Mouse (Mus musculus) neural tube, embryonic 15.5 days (tissue): ENCODE data around the gene Lrrc4. TPM values are rescaled to one million over a fixed set of nuclear protein-coding genes. Genes with fewer than 3 reads are reported as not detected.

Experiments used
- ATAC-seq: fragments of 200-750 bp; cut with Nextera tagmentation; 2 replicates; pipeline ENCODE4 v1.8.0; 2017; ENCODE audit warnings: mild to moderate bottlenecking, moderate TSS enrichment, moderate library complexity; ENCODE audit not compliant: low FRiP score
- H3K27ac ChIP-seq: fragments of 300-500 bp; sonication (generic); replicated peaks from 2 replicates; pipeline ENCODE4 v1.5.1; 2015; ENCODE audit warnings: mild to moderate bottlenecking, inconsistent platforms
- H3K27me3 ChIP-seq: fragments of 300-500 bp; sonication (generic); replicated peaks from 2 replicates; pipeline ENCODE4 v1.6.1; 2015; ENCODE audit warnings: inconsistent platforms
- H3K36me3 ChIP-seq: fragments of 300-500 bp; sonication (generic); 2 replicates; pipeline ENCODE4 v1.6.1; 2015; ENCODE audit warnings: inconsistent platforms
- H3K4me1 ChIP-seq: fragments of 300-500 bp; sonication (generic); 2 replicates; pipeline ENCODE4 v1.6.1; 2015; ENCODE audit warnings: inconsistent platforms
- H3K4me2 ChIP-seq: fragments of 300-500 bp; sonication (generic); 2 replicates; pipeline ENCODE4 v1.6.1; 2015; ENCODE audit warnings: inconsistent platforms, mild to moderate bottlenecking, moderate library complexity
- H3K4me3 ChIP-seq: fragments of 300-500 bp; sonication (generic); replicated peaks from 2 replicates; pipeline ENCODE4 v1.5.1; 2015; ENCODE audit warnings: mild to moderate bottlenecking, inconsistent platforms
- H3K9ac ChIP-seq: fragments of 300-500 bp; sonication (generic); replicated peaks from 2 replicates; pipeline ENCODE4 v1.6.1; 2015; ENCODE audit warnings: mild to moderate bottlenecking, inconsistent platforms
- H3K9me3 ChIP-seq: fragments of 300-500 bp; sonication (generic); replicated peaks from 2 replicates; pipeline ENCODE4 v1.6.1; 2016; ENCODE audit warnings: inconsistent platforms
- WGBS: fragments of 180-500 bp; shearing (Covaris S2); methylation state at CpG from one replicate; pipeline ENCODE4 v1.1.7; 2015; ENCODE audit warnings: mixed read lengths; 5-methylcytosine and 5-hydroxymethylcytosine counted together
- polyA plus RNA-seq: library from polyadenylated mRNA; unstranded; fragments of >200 nt; fragmentation: Nextera tagmentation; extraction: Ambion mirVana; gene quantifications from 2 replicates; pipeline ENCODE4 v1.2.1, GENCODE M21; 2015

Gene Lrrc4
- polyA plus RNA-seq, 1 experiment from 2014 or later: 8.5 TPM

DNA sequence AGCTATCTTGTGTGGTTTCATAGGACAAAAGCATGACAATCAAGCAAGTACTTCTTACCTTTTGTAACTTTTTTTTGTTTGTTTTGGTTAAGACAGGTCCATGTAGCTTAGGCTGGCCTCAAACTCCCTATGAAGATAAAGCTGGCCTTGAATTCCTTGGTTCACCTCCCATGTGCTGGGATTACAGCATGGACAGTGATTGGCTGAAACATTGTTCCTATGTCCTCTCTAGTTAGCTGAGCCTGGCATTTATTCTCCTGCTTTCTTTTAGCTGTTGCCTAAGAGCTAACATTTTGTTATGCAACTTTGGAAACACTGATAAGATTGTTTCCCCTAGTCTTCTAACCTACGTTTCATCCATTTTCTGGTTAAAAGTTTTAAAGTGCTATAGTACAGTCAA, 93.9 kb downstream of the Lrrc4 start:
- no peaks in the 10 kb centered on the region for H3K4me1 ChIP-seq
- H3K4me2 ChIP-seq: no peak overlapping the region
- H3K9me3 ChIP-seq: no peaks in the 10 kb centered on the region
- no peak for ATAC-seq
- H3K27me3 ChIP-seq: no peaks in the 10 kb centered on the region
- no peak overlapping the region for H3K27ac ChIP-seq
- no peaks in the 10 kb centered on the region for H3K36me3 ChIP-seq
- no peak overlapping the region for H3K4me3 ChIP-seq
- WGBS: 96% methylated on average over 1 of the region's 1 CpGs
- no peak overlapping the region for H3K9ac ChIP-seq

DNA sequence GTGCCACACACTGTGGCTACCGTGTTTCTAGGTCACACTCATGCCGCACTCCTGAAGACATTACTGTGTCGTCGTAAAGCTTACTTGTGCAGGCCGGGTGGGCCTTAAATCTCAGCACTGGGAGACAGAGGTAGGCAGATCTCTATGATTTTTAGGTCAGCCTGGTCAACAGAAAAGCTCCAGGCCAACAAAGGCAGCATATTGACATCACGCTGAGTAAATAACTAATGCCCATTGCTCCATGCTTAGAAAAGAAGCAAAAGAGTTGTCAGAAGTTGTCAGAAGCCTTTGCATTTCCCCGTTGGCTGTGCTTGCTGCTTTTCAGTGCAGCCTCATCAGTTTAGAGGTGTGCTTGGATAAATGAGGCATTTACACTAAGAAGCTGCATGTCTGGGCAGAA, 94.9 kb downstream of the Lrrc4 start:
- no peak overlapping the region for H3K4me3 ChIP-seq
- no peaks in the 10 kb centered on the region for H3K36me3 ChIP-seq
- no peaks in the 10 kb centered on the region for H3K9me3 ChIP-seq
- H3K27me3 ChIP-seq: no peaks in the 10 kb centered on the region
- H3K9ac ChIP-seq: no peak overlapping the region
- H3K27ac ChIP-seq: no peak overlapping the region
- no peak for ATAC-seq
- no peaks in the 10 kb centered on the region for H3K4me1 ChIP-seq
- no peak overlapping the region for H3K4me2 ChIP-seq
- WGBS: 62% methylated on average over 7 of the region's 7 CpGs

DNA sequence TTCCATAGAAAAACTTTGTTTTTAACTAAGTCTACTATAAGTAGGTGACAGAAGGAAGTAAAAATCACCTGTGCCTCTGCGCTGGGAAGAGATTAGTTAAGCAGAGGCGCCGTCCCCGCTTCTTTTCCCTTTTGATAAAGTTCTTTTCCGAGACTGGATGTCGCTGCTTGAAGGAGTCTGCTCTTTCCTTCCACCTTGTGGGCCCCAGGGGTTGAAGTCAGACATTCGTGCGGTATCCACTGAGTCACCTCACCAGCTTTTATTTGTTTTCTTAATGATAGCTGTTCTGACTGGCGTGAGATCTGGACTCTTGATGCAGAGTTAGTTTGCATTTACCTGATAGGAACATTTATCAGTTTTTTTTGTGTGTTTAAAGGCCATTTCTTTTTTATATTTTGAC, 96.4 kb downstream of the Lrrc4 start:
- Histone ChIP-seq H3K4me2 (no peak overlapping the region), H3K27ac (no peak overlapping the region), H3K9me3 (no peaks in the 10 kb centered on the region), H3K9ac (no peak overlapping the region), H3K4me1 (peaks cover under 1% of the 10 kb centered on the region; the same call in 1 of the 2 replicates), H3K36me3 (no peaks in the 10 kb centered on the region), H3K27me3 (no peaks in the 10 kb centered on the region), H3K4me3 (no peak overlapping the region)
- WGBS: 83% methylated on average over 9 of the region's 9 CpGs
- no peak for ATAC-seq

DNA sequence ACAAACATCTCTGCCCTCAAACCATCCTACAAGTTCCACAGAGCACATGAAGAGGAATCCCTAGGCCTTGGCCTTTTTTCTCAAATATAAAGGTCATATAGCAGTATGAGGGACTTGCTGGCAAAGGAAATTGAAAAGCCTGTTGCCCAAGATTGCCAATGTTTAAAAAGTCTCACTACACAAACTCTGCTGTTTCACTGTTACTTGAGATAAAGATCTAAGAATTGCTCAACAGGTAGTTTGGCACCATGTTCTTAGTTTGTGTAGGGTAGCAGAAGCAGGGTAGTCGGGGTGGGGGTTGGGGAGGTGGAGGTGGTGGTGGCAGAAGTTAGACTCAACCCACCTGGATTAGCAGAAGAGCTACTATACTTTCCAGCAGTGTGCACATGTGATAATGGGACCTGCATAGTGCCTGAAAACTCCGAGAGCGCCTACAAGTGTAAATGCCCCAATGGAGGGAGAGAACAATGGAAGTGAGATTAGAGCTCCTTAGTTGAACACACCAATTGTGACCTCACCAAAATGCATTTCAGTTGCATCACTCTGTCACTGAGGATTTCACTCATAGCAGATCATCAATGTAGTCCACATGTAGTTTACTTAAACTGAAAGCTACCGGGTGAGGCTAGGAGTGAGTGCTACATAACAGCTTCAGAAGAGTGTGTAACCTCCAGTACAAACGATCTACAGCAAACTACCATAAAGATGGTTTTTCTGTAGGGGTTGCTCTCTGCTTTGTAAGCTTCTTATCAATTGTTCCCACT, 97.5 kb downstream of the Lrrc4 start:
- Histone ChIP-seq H3K4me2 (no peak overlapping the region), H3K4me1 (peaks cover 11% of the 10 kb centered on the region), H3K27me3 (no peaks in the 10 kb centered on the region), H3K36me3 (no peaks in the 10 kb centered on the region), H3K27ac (no peak overlapping the region), H3K9me3 (no peaks in the 10 kb centered on the region), H3K9ac (no peak overlapping the region), H3K4me3 (no peak overlapping the region)
- no peak for ATAC-seq
- WGBS: 86% methylated on average over 5 of the region's 5 CpGs

DNA sequence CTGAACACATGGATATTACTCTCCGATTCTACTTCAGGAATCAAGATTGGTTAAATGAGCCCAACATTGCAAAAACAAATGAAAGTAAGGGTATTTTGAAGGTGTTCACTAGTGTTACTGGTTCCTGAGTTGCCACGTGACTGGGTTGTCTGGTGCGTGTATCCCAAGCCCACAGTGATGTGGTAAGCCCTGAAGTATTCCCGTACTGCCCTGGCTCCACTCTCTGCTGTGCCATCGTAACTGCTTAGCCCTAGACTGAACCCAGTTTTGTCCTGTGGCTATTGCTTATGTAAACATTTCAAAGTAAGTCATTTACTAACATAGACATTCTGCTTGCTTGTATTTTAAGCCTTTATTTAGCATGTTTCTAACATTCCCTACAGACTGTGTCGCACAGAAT, 100.3 kb downstream of the Lrrc4 start:
- Histone ChIP-seq H3K27me3 (no peaks in the 10 kb centered on the region), H3K4me2 (no peak overlapping the region), H3K4me3 (no peak overlapping the region), H3K27ac (no peak overlapping the region), H3K4me1 (peaks cover 11% of the 10 kb centered on the region), H3K9ac (no peak overlapping the region), H3K9me3 (no peaks in the 10 kb centered on the region), H3K36me3 (no peaks in the 10 kb centered on the region)
- WGBS: 94% methylated on average over 6 of the region's 6 CpGs
- ATAC-seq: no peak

DNA sequence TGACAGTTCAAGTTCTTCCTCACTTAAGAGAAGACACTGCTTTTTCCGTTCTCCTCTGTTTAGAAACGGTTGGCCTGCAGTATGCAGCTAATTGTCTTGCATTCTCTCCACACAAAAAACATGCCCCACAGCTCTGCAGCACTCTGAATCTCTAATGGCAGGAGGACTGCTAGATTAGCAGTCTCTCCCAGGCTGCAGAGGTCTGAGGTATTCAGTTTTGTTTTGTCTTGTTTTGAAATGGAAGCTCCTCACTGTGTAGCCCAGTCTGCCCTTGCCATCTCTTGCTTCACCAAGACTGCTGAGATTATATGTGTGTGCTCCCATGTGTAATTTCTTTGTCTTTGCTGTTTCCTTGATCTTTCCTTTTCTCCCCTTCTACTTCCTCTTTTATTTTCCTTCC, 101.9 kb downstream of the Lrrc4 start:
- no peaks in the 10 kb centered on the region for H3K9me3 ChIP-seq
- ATAC-seq: no peak; the same call in 1 of the 2 replicates
- no peaks in the 10 kb centered on the region for H3K27me3 ChIP-seq
- 13% methylated on average over 2 of the region's 2 CpGs for WGBS
- no peak overlapping the region for H3K4me2 ChIP-seq
- H3K27ac ChIP-seq: no peak overlapping the region
- H3K36me3 ChIP-seq: no peaks in the 10 kb centered on the region
- H3K9ac ChIP-seq: no peak overlapping the region
- peaks cover 11% of the 10 kb centered on the region for H3K4me1 ChIP-seq
- H3K4me3 ChIP-seq: no peak overlapping the region

DNA sequence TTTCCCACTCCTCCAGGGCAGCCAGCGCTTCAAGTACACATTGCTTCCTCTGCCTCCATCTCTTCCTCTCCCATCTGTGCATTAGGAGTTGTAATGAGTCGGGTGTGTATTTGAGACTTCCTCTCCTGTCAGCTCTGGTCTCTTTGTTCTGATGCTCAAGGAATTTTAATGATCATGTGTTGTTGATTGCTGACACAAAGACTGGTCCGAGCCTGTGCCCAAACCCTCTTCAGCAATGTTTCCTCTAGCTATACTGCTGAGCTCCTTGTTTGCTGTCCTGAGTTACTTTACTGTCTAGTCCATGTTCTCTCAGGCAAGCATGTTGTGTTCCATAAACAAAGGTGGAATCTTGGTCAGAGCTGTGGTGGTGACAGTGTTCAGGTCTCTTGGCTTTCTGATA, 102.3 kb downstream of the Lrrc4 start:
- ATAC-seq: no peak; the same call in 1 of the 2 replicates

DNA sequence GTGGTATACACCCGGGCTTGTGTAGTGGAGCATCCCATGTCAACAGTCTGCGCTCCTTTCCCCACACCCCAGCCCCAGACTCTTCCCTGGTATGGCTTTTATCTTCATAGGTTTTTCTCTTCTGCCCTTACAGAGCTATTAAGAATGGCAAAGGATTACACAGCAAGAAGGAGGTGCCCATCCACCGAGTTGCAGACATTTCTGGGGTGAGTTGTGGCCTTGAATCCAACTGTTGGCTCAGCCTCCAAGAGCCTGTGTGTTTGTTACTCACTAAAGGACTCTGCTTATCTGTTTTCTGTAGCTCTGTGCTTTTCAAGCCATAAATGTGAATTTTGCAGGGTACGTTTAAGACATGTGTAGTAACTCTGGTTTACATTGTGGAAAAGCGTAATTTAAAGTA, 106.8 kb downstream of the Lrrc4 start:
- no peak overlapping the region for H3K9ac ChIP-seq
- peaks cover 7% of the 10 kb centered on the region for H3K4me1 ChIP-seq
- H3K27me3 ChIP-seq: no peaks in the 10 kb centered on the region
- H3K4me3 ChIP-seq: no peak overlapping the region
- no peak for ATAC-seq
- no peaks in the 10 kb centered on the region for H3K9me3 ChIP-seq
- no peak overlapping the region for H3K4me2 ChIP-seq
- H3K27ac ChIP-seq: 0 out of 2 replicates have a peak overlapping the region, but pooled peaks have one; percentile 20
- no peaks in the 10 kb centered on the region for H3K36me3 ChIP-seq
- WGBS: 67% methylated on average over 5 of the region's 5 CpGs

More for the DNA sequence above, 102.3 kb downstream of the Lrrc4 start:
- Histone ChIP-seq H3K36me3 (no peaks in the 10 kb centered on the region), H3K9ac (no peak overlapping the region), H3K9me3 (no peaks in the 10 kb centered on the region), H3K27me3 (no peaks in the 10 kb centered on the region), H3K27ac (no peak overlapping the region), H3K4me3 (no peak overlapping the region), H3K4me1 (peaks cover 11% of the 10 kb centered on the region), H3K4me2 (no peak overlapping the region)
- WGBS: 18% methylated on average over 3 of the region's 3 CpGs

DNA sequence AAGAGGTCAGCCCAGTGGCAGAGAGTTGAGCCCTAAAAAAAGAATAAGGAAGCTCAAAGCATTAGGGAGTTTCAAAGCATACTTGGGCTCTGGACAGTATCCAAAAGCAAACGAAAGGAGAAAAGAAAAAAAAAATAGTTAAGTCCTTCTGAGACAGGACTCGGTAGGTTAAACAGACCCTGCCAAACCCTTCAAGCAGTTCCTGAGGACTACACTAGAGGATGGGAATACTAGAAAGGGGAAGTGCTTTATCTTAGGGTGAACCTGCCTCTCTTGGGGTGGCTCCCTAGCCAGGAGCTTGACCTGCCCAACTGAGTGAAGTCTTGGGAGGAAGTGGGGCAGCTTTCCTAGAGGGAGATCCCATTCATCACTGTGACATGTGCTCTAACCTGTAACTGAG, 108.5 kb downstream of the Lrrc4 start:
- Histone ChIP-seq H3K27me3 (no peaks in the 10 kb centered on the region), H3K36me3 (no peaks in the 10 kb centered on the region), H3K4me3 (no peak overlapping the region), H3K27ac (no peak overlapping the region), H3K4me1 (no peaks in the 10 kb centered on the region), H3K9me3 (no peaks in the 10 kb centered on the region), H3K4me2 (no peak overlapping the region), H3K9ac (no peak overlapping the region)
- no peak for ATAC-seq
- WGBS: 56% methylated on average over 2 of the region's 2 CpGs

DNA sequence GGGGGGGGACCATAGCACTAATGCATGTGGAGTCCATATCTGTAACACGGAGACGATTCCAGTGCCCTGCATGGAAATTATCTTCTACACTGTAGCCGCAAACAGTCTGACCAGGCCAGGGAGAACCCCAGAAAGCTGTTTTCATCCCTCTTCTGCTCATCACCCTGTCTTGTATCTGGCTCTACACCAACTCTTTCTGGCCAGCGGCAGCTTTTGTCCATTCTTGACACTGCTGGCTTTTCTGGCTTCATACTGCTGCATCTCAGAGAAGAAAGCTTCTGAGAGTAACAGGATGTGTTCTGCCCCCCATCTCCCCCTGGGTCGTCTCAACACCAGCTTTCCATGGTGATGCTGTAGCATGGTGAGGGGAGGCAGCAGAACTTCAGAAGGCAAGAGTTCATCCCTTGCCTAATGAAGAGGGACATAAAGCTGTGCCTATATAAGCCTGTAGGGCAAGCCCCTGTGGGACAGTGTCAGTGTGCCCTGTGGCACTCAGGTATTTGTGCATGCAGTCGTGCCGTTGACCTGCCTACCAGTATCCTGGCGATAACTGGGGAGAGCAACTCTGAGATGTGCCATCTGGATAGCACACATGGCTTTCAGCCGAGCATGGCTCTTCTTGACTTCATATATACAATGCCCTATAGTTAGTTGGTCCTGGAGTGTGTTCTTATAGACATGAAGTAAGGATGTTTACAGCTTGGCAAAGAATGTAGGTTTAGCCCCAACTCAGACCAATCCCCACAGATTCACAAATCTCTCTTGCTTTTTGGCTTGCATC, 111.0 kb downstream of the Lrrc4 start:
- Histone ChIP-seq H3K36me3 (no peaks in the 10 kb centered on the region), H3K4me3 (no peak overlapping the region), H3K4me1 (peaks cover 8% of the 10 kb centered on the region; the same call in 1 of the 2 replicates), H3K27ac (no peak overlapping the region), H3K4me2 (no peak overlapping the region), H3K27me3 (no peaks in the 10 kb centered on the region), H3K9me3 (no peaks in the 10 kb centered on the region), H3K9ac (no peak overlapping the region)
- no peak for ATAC-seq
- WGBS: 91% methylated on average over 9 of the region's 9 CpGs

DNA sequence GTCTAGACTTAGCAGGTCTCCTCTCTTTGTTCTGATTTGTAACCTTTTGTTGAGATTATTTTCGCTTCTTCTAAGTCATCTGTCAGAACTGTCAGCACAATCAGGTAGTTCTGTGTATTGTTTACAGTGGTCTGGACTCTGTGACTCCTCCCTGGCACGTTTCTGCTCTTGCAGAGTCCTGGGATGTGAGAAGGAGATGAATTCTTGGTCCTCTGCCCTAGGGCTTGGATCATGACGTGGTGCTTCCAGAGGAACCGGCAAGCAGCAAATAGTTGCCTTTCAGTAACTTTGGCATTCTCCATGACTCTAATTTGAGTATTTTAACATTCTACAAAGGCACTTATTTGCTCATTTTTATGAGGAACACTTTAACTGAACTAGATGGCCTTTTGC, 113.7 kb downstream of the Lrrc4 start:
- H3K27ac ChIP-seq: no peak overlapping the region
- H3K9ac ChIP-seq: no peak overlapping the region
- no peak for ATAC-seq
- no peaks in the 10 kb centered on the region for H3K9me3 ChIP-seq
- H3K4me3 ChIP-seq: no peak overlapping the region
- H3K27me3 ChIP-seq: no peaks in the 10 kb centered on the region
- no peaks in the 10 kb centered on the region for H3K36me3 ChIP-seq
- WGBS: 51% methylated on average over 4 of the region's 4 CpGs
- peaks cover 10% of the 10 kb centered on the region; the same call in 1 of the 2 replicates for H3K4me1 ChIP-seq
- no peak overlapping the region for H3K4me2 ChIP-seq
